Mouse (Mus musculus) spleen, adult 2 months (tissue): ENCODE measurements around the gene Olfr205. TPM values are rescaled to one million over a fixed set of nuclear protein-coding genes. Genes with fewer than 3 reads are reported as not detected.
"Not testable (repeated sequence)": the region's sequence is repeated elsewhere in the genome, so short reads cannot be mapped to it uniquely, and the experiment has no call there.

Experiments used
- DNase-seq, 2 experiments: peaks; one replicate each; pipeline versions ENCODE4 v3.0.0 to v3.0.0-alpha.2; 2012 to 2021; ENCODE audit warnings: low spot score in 2 of 2, low read depth in 1 of 2
- H3K27ac ChIP-seq: fragments of 200-500 bp; 2 replicates; pipeline ENCODE4 v1.5.1; 2012; ENCODE audit warnings: low read length, inconsistent platforms; ENCODE audit not compliant: insufficient read depth
- H3K27me3 ChIP-seq: fragments of 200-500 bp; 2 replicates; pipeline ENCODE4 v1.6.1; 2012; ENCODE audit warnings: mild to moderate bottlenecking, moderate library complexity, low read length, inconsistent platforms; ENCODE audit not compliant: control insufficient read depth, insufficient read depth
- H3K36me3 ChIP-seq: fragments of 200-500 bp; 2 replicates; pipeline ENCODE4 v1.6.1; 2012; ENCODE audit warnings: mild to moderate bottlenecking, low read length, inconsistent platforms; ENCODE audit not compliant: control insufficient read depth, insufficient read depth
- H3K4me1 ChIP-seq: fragments of 200-500 bp; 2 replicates; pipeline ENCODE4 v1.6.1; 2011; ENCODE audit warnings: inconsistent platforms; ENCODE audit not compliant: control insufficient read depth, insufficient read depth, insufficient read length
- H3K4me3 ChIP-seq: fragments of 200-500 bp; 2 replicates; pipeline ENCODE4 v1.5.1; 2011; ENCODE audit warnings: mild to moderate bottlenecking, inconsistent platforms; ENCODE audit not compliant: insufficient read depth, insufficient read length; ENCODE audit errors: extremely low read depth
- CTCF ChIP-seq: fragments of 200-500 bp; IDR thresholded peaks from 2 replicates; pipeline ENCODE4 v1.5.1; 2011; ENCODE audit warnings: mild to moderate bottlenecking, inconsistent platforms; ENCODE audit not compliant: insufficient read depth, insufficient read length, insufficient replicate concordance; ENCODE audit errors: extremely low read depth
- POLR2A ChIP-seq: fragments of 200-500 bp; IDR thresholded peaks from 2 replicates; pipeline ENCODE4 v1.6.1; 2011; ENCODE audit warnings: low read depth, low read length, inconsistent platforms
- WGBS: fragments of 180-500 bp; shearing (Covaris S2); methylation state at CpG from one replicate; pipeline ENCODE4 v1.1.7; 2018; 5-methylcytosine and 5-hydroxymethylcytosine counted together
- polyA plus RNA-seq: library from polyadenylated mRNA; depleted of rRNA; stranded (reverse); fragments of >200 nt; gene quantifications from 2 replicates; pipeline ENCODE4 v1.2.3, GENCODE M21; 2012; rRNA removed

Gene Olfr205
- not detected in 2 replicates for polyA plus RNA-seq

- H3K27me3 ChIP-seq = no peaks in the 10 kb centered on the region
- DNase-seq = no peak
- no peaks in the 10 kb centered on the region for H3K4me1 ChIP-seq
- H3K27ac ChIP-seq = no peak within 1 kb of the TSS
- no peaks in the 10 kb centered on the region for H3K36me3 ChIP-seq
- TF ChIP-seq CTCF = no peak
- no peak for TF ChIP-seq POLR2A
- H3K4me3 ChIP-seq = no peak within 1 kb of the TSS
Observed at GRCm38 (mm10) chr16:59331038-59331437, at the start of gene Olfr205. Gene Olfr205 (minus strand): TSS chr16:59331138.

- WGBS = 81% methylated on average over 2 of the region's 2 CpGs
- Histone ChIP-seq H3K27me3 (no peaks in the 10 kb centered on the region), H3K36me3 (no peaks in the 10 kb centered on the region), H3K4me3 (no peak within 1 kb of the TSS), H3K27ac (no peak within 1 kb of the TSS), H3K4me1 (no peaks in the 10 kb centered on the region)
- TF ChIP-seq POLR2A (no peak), CTCF (no peak)
- DNase-seq = no peak
Observed at GRCm38 (mm10) chr16:59363893-59364292, 33.0 kb upstream of the Olfr205 start, which contains the start of gene Olfr209. Gene Olfr209 (minus strand): TSS chr16:59363993.

GRCm38 (mm10) chr16:59349146-59349545, 18.2 kb upstream of the Olfr205 start, which contains the start of gene Olfr206:
Gene Olfr206 (minus strand): TSS chr16:59349246.
- DNase-seq = no peak
- Histone ChIP-seq H3K27me3 (no peaks in the 10 kb centered on the region), H3K4me3 (no peak within 1 kb of the TSS), H3K4me1 (no peaks in the 10 kb centered on the region), H3K36me3 (no peaks in the 10 kb centered on the region), H3K27ac (no peak within 1 kb of the TSS)
- WGBS = 85% methylated on average over 1 of the region's 1 CpGs
- TF ChIP-seq CTCF = no peak
- TF ChIP-seq POLR2A = no peak

GRCm38 (mm10) chr16:59323262-59323661, 7.7 kb downstream of the Olfr205 start:
- 22% methylated on average over 1 of the region's 1 CpGs for WGBS
- H3K4me1 ChIP-seq, H3K27ac ChIP-seq, H3K36me3 ChIP-seq, H3K27me3 ChIP-seq, H3K4me3 ChIP-seq, DNase-seq: not testable (repeated sequence)

GRCm38 (mm10) chr16:59318148-59318547, 12.8 kb downstream of the Olfr205 start, which contains the start of gene Olfr204:
Gene Olfr204 (minus strand): TSS chr16:59318248.
- Histone ChIP-seq H3K4me3 (no peak within 1 kb of the TSS), H3K36me3 (no peaks in the 10 kb centered on the region), H3K27ac (no peak within 1 kb of the TSS), H3K27me3 (no peaks in the 10 kb centered on the region), H3K4me1 (no peaks in the 10 kb centered on the region)
- TF ChIP-seq POLR2A (no peak), CTCF (no peak)
- no peak for DNase-seq

GRCm38 (mm10) chr16:59298581-59298980, 32.4 kb downstream of the Olfr205 start, which contains the start of gene Olfr203:
Gene Olfr203 (plus strand): TSS chr16:59298881.
- Histone ChIP-seq H3K36me3 (no peaks in the 10 kb centered on the region), H3K4me3 (no peak within 1 kb of the TSS), H3K27ac (no peak within 1 kb of the TSS), H3K27me3 (no peaks in the 10 kb centered on the region), H3K4me1 (no peaks in the 10 kb centered on the region)
- 82% methylated on average over 2 of the region's 2 CpGs for WGBS
- DNase-seq = no peak
- TF ChIP-seq CTCF (no peak), POLR2A (no peak)

- not testable (repeated sequence) for H3K27me3 ChIP-seq, DNase-seq, H3K36me3 ChIP-seq, H3K4me3 ChIP-seq, H3K27ac ChIP-seq, H3K4me1 ChIP-seq
- WGBS = 54% methylated on average over 9 of the region's 9 CpGs
Observed at GRCm38 (mm10) chr16:59287576-59287975, 43.4 kb downstream of the Olfr205 start.
